Mouse (Mus musculus): ENCODE results near the gene Mmp8. TPM values are rescaled to one million over a fixed set of nuclear protein-coding genes. Genes with fewer than 3 reads are reported as not detected.

The Mmp8 gene
- polyA plus RNA-seq (2016; fragmentation: Nextera tagmentation; extraction: Ambion mirVana), result 0.15 TPM in 1 of 2 replicates, not detected in the other

DNA sequence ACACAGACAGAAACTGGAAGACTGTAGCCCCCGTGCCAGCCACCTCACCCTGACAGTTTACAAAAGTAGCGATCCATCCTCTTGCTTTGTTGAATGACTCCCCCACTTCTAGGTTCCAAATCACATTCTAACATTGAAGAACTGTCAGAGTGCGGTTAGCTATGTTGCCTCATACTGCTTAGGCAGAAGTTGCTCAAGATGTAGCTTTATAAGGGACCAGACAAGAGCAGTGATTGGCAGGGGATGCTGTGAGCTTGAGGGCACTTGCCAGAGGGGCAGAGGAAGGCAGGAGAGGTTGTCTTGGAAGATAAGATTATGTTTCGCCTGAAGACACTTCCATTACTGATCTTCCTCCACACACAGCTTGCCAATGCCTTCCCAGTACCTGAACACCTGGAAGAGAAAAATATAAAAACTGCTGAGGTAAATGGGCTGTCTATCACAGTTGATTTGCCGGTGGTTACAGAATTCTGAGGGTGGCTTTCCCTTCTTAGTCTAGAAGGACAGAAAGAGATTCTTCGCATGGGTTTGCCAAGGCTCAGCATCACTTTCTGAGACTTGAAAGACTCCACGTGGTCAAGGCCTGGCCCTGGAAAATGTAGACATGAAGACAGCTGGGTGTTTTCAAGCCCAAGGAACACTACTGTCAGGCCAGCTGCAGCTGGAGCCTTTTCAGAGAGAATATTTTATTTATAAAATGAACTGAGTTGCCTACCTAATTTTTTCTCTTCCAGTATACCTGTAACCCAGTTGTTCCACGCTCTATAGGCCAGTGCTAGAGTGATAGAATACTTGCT, at the start of gene Mmp8:
Mmp8 (plus strand) TSS at position 236 of the 797 bp plus-strand sequence.
- Histone ChIP-seq H3K4me3 (no peak within 1 kb of the TSS), H3K27me3 (ENCODE audit: poor library complexity, severe bottlenecking) (no peaks in the 10 kb centered on the region), H3K4me1 (no peaks in the 10 kb centered on the region), H3K9me3 (no peaks in the 10 kb centered on the region), H3K36me3 (replicated peaks) (no peaks in the 10 kb centered on the region), H3K27ac (no peak within 1 kb of the TSS)
- whole genome bisulfite sequencing, result 88% methylated on average over 8 of the region's 8 CpGs
- DNase-seq (ENCODE audit: extremely low spot score, low spot score), result no peak

DNA sequence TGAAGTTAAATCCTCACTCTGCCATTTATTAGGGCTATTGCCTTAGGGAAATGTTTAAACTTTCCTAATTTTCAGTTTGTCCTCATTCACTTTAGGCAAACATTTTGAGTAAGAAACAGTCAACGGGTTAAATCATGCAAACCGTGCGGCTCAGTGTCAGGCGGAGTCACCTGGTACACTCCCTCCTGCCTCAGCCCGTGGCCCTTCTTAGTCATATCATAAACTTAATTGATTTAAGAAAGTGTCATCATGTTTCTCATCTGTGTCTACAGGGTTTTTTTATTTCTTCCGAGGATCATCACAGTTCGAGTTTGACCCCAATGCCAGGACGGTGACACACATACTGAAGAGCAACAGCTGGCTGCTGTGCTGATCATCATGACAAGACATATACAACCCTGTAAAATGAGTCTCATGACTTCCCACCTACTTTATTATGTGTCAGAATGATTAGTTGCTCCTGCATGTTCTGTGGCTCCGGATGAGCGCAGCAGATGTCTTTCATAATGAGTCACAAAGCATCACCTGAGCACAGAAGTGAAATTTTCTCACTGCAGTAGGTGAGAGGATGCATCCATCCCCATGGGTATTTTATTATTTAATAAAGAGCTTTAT, 48.5 kb upstream of the Mmp8 start:
- Histone ChIP-seq H3K27ac (no peak overlapping the region), H3K4me3 (no peak overlapping the region), H3K27me3 (ENCODE audit: poor library complexity, severe bottlenecking) (no peaks in the 10 kb centered on the region), H3K4me1 (no peaks in the 10 kb centered on the region), H3K9me3 (no peaks in the 10 kb centered on the region), H3K36me3 (replicated peaks) (no peaks in the 10 kb centered on the region)
- 91% methylated on average over 10 of the region's 10 CpGs for WGBS
- no peak for DNase-seq (ENCODE audit: extremely low spot score, low spot score)

DNA sequence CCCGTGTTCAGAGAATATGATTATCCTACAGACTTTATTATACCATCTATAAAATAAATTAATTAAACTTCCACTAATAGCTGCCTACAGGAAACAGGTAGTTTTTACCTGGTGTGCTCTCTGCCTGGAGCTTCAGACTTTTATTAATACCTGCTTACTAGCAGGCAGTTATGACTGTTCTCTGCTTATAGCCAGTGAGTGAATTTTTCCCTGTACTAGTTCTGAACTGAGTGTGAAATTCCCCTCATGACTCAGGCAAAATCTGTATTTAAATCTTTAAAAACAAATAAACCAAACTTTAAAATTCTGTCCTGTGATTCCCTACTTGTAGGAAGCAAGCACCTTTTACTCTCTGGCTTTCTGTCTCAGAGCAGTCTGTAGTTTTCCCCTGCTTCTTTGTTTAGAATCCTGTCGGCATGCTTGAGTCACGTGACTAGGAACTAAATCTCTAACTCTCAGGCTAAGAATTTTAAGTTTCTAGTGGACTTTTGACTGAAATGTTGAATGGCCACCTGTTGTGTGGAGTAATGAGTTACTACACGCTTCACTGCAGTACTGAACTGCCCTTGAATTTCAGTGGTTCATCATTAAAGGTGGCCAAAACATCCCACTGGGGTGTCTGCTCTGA, 40.2 kb upstream of the Mmp8 start:
- Histone ChIP-seq H3K36me3 (replicated peaks) (no peaks in the 10 kb centered on the region), H3K4me3 (no peak overlapping the region), H3K27me3 (ENCODE audit: poor library complexity, severe bottlenecking) (no peaks in the 10 kb centered on the region), H3K9me3 (no peaks in the 10 kb centered on the region), H3K27ac (no peak overlapping the region), H3K4me1 (no peaks in the 10 kb centered on the region)
- 61% methylated on average over 4 of the region's 4 CpGs for whole genome bisulfite sequencing
- DNase-seq (ENCODE audit: extremely low spot score, low spot score), result no peak

DNA sequence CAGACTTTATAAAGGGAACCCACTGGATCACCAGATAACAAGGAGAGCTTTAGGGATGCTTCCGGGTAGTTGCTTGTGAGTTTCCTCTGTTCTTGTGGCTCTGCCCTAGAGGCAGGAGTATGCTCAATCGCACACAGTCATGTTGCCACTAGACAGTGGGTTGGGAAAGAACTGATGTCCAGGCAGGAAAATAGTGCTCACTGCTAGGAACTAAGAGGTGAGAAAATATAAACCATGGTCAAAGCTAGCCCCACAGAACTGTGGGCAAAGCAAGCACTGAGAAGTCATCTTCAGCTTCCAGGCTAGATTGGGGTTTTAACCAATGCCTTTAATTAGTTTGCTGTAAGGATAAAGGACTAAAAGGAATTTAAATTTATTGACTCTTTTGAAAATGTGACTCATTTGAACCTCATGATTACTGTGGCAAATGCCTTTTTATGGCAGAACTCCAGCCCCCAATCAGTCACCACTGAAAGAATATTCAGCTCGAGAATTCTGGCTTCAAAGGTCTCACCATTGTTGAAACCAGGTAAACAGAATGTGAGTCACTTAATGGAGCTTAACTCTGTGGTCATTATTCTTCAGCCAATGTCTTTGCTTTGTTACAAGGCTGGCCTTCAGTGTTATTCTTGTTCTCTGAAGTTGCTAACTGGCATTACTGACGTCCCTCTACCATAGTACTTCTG, 31.9 kb upstream of the Mmp8 start:
- WGBS, result 74% methylated on average over 4 of the region's 4 CpGs

DNA sequence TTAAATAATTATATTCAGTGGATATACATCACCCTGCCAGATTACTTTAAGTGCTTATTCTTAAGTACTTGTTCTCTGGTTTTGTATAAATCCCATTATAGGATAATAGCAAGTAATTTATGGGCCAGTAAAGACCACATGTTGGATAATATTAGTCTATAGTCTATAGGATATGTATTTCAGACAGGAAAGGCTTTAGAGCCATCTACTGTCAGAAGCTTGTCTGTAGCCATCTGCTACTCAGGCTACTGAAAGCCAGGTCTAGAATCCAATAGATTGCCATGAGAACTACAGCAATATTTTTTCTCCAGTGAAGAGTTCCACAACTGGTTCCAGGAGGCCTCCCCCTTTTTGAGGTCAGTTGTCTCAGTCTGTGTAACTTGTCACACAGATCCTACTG, 15.5 kb upstream of the Mmp8 start:
- H3K27me3 ChIP-seq (ENCODE audit: poor library complexity, severe bottlenecking), result no peaks in the 10 kb centered on the region
- no peak overlapping the region for H3K27ac ChIP-seq
- H3K4me3 ChIP-seq, result no peak overlapping the region
- DNase-seq (ENCODE audit: extremely low spot score, low spot score), result no peak
- no peaks in the 10 kb centered on the region for H3K4me1 ChIP-seq
- H3K36me3 ChIP-seq (replicated peaks), result no peaks in the 10 kb centered on the region
- no peaks in the 10 kb centered on the region for H3K9me3 ChIP-seq

More for the DNA sequence above, 31.9 kb upstream of the Mmp8 start:
- no peaks in the 10 kb centered on the region for H3K9me3 ChIP-seq
- no peaks in the 10 kb centered on the region for H3K36me3 ChIP-seq (replicated peaks)
- no peak for DNase-seq (ENCODE audit: extremely low spot score, low spot score)
- H3K4me1 ChIP-seq, result no peaks in the 10 kb centered on the region
- no peak overlapping the region for H3K4me3 ChIP-seq
- H3K27me3 ChIP-seq (ENCODE audit: poor library complexity, severe bottlenecking), result no peaks in the 10 kb centered on the region
- H3K27ac ChIP-seq, result no peak overlapping the region

DNA sequence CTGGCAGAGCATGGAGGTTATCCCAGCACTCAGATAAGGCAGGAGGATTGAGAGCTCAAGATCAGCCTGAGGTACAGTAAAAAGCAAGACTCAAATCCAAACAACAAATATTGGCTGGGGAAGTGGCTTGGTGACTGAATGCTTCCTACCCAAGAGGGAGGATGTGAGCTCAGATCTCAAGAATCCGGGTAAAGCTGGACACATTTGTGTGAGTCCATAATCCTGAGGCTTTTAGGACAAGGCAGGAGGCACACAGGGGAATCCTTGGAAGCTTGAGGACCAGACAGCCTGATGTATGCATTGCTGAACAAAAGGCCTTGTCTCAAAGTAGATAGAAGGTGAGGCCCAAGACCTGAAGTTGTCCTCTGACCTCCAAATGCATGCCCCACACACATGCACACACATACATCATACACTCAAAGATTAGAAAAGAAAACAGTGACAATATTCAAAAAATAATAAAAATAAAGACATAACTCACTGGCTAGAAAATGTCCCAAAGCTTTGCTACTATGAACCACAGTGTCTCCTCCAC, 13.3 kb upstream of the Mmp8 start:
- WGBS, result 59% methylated on average over 1 of the region's 1 CpGs

DNA sequence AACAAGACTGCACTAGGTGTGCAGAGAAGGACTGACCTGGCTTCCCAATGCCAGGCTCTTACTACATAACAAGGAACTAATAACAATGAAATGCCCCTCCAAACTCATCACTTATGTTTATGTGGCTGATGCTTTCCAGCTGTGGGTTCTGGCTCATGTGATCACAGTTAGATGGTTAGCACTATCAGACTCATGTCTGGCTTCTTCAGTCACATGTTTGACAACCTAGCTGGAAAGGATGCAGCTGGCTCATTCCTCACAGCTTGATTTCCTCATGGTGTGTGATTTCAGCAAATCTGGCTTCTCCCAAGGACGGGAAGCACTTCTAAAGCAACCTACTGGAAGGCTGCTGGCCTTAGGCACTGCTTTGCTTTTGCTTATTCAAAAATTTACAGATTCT, 12.8 kb upstream of the Mmp8 start:
- DNase-seq (ENCODE audit: extremely low spot score, low spot score), result no peak
- H3K9me3 ChIP-seq, result no peaks in the 10 kb centered on the region
- H3K27ac ChIP-seq, result no peak overlapping the region
- H3K27me3 ChIP-seq (ENCODE audit: poor library complexity, severe bottlenecking), result no peaks in the 10 kb centered on the region
- H3K36me3 ChIP-seq (replicated peaks), result no peaks in the 10 kb centered on the region
- no peak overlapping the region for H3K4me3 ChIP-seq
- WGBS, result 72% methylated on average over 1 of the region's 1 CpGs
- no peaks in the 10 kb centered on the region for H3K4me1 ChIP-seq

More for the DNA sequence above, 13.3 kb upstream of the Mmp8 start:
- no peaks in the 10 kb centered on the region for H3K4me1 ChIP-seq
- H3K4me3 ChIP-seq, result no peak overlapping the region
- no peaks in the 10 kb centered on the region for H3K36me3 ChIP-seq (replicated peaks)
- H3K9me3 ChIP-seq, result no peaks in the 10 kb centered on the region
- H3K27ac ChIP-seq, result no peak overlapping the region
- no peaks in the 10 kb centered on the region for H3K27me3 ChIP-seq (ENCODE audit: poor library complexity, severe bottlenecking)
- no peak for DNase-seq (ENCODE audit: extremely low spot score, low spot score)

DNA sequence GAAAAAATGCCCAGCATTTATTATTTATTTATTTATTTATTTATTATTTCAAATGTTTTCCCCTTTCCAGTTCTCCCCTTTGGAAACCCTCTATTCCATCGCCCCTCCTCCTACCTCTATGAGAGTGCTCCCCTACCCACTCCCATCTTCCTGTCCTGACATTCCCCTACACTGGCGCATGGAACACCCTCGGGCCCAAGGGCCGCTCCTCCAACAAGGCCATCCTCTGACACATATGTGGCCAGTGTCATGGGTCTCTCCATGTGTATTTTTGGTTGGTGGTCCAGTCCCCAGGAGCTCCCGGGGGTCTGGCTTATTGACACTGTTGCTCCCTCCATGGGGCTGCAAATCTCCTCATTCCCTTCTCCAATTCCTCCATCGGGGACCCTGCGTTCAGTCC, 12.3 kb upstream of the Mmp8 start:
- H3K27me3 ChIP-seq (ENCODE audit: poor library complexity, severe bottlenecking), result no peaks in the 10 kb centered on the region

DNA sequence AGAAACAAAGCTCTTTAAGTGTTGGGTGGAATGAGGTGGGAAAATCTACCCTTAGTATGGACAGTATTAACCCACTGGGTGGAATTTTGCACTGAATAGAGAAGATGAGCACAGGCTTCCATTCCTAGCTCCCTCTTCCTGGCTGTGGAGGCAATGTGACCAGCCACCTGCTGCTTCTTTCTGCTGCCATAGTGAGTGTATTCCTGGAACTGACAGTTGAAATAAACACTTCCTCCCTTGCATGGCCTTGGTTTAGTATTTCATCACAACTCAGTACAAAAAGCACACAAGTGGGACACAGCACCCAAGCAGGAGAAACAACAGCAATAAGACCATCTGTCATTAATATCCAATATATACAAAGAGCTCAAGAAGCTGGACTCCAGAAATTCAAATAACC, 6.3 kb upstream of the Mmp8 start:
- no peaks in the 10 kb centered on the region for H3K4me1 ChIP-seq
- no peaks in the 10 kb centered on the region for H3K36me3 ChIP-seq (replicated peaks)
- H3K27ac ChIP-seq, result no peak overlapping the region
- no peaks in the 10 kb centered on the region for H3K9me3 ChIP-seq
- H3K4me3 ChIP-seq, result no peak overlapping the region
- DNase-seq (ENCODE audit: extremely low spot score, low spot score), result no peak
- no peaks in the 10 kb centered on the region for H3K27me3 ChIP-seq (ENCODE audit: poor library complexity, severe bottlenecking)

More for the DNA sequence above, 12.3 kb upstream of the Mmp8 start:
- Histone ChIP-seq H3K9me3 (no peaks in the 10 kb centered on the region), H3K4me3 (no peak overlapping the region), H3K4me1 (no peaks in the 10 kb centered on the region), H3K36me3 (replicated peaks) (no peaks in the 10 kb centered on the region), H3K27ac (no peak overlapping the region)
- WGBS, result 92% methylated on average over 7 of the region's 7 CpGs
- DNase-seq (ENCODE audit: extremely low spot score, low spot score), result no peak

DNA sequence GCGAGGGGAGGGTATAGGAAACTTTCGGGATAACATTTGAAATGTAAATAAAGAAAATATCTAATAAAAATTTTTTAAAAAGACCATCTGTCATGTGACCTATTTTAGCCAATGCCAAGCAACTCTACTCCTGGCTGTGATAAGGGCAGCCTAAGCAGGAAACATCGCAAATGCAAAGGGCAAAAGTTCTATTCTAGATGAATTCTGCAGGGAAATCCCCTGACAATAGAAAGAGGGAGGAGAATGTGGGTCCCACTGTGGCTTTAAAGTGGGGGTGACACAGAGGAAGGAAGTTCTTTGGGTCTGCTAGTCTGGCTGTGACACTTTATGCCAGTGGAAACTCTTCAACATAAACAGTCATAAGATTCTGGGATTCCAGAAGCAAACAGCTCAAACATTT, 4.7 kb upstream of the Mmp8 start:
- H3K4me3 ChIP-seq, result no peak overlapping the region
- no peaks in the 10 kb centered on the region for H3K36me3 ChIP-seq (replicated peaks)
- H3K9me3 ChIP-seq, result no peaks in the 10 kb centered on the region
- H3K27ac ChIP-seq, result no peak overlapping the region
- no peaks in the 10 kb centered on the region for H3K4me1 ChIP-seq
- 78% methylated on average over 3 of the region's 3 CpGs for WGBS
- DNase-seq (ENCODE audit: extremely low spot score, low spot score), result no peak
- no peaks in the 10 kb centered on the region for H3K27me3 ChIP-seq (ENCODE audit: poor library complexity, severe bottlenecking)

DNA sequence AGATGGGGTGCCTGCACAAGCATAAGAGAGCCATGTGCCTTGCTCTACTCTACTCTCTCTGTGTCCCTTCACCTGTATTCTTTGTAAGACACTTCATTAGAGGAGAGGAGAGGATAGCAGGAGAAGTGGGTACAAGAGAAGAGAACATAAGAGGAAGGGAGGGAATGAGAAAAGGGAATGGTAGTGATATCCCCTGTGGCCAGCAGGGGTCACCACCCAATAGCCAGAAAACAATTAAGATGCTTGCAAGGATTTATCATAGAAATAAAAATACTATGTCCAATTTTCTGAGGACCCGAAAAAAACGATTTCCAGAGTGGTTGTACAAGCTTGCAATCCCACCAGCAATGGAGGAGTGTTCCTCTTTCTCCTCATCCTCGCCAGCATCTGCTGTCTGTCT, 3.9 kb upstream of the Mmp8 start:
- DNase-seq (ENCODE audit: extremely low spot score, low spot score), result no peak
- no peaks in the 10 kb centered on the region for H3K9me3 ChIP-seq
- no peaks in the 10 kb centered on the region for H3K27me3 ChIP-seq (ENCODE audit: poor library complexity, severe bottlenecking)
- H3K36me3 ChIP-seq (replicated peaks), result no peaks in the 10 kb centered on the region
- no peaks in the 10 kb centered on the region for H3K4me1 ChIP-seq
- WGBS, result 45% methylated on average over 3 of the region's 3 CpGs
- H3K27ac ChIP-seq, result no peak overlapping the region
- H3K4me3 ChIP-seq, result no peak overlapping the region

DNA sequence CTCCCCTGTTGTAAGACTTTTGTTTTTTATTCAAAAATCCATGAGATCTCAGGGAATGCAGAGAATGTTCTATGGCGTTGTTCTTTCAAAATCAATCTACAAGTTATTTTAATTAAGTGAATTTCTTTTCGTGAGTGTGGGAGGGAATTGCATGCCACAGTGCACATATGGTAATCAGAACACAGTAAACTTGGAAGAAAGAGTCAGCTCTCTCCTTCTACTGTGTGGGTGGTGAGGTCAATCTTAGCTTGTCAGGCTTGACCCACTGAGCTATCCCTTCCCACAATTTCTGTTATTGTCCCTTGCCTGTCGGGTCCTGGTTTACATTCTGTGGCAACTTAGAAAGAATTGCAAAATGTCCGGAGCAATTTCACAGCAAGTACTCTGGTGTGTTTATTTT, 1.8 kb downstream of the Mmp8 start:
- H3K4me1 ChIP-seq, result no peaks in the 10 kb centered on the region
- no peaks in the 10 kb centered on the region for H3K36me3 ChIP-seq (replicated peaks)
- no peaks in the 10 kb centered on the region for H3K27me3 ChIP-seq (ENCODE audit: poor library complexity, severe bottlenecking)
- no peak overlapping the region for H3K4me3 ChIP-seq
- H3K27ac ChIP-seq, result no peak overlapping the region
- DNase-seq (ENCODE audit: extremely low spot score, low spot score), result no peak
- H3K9me3 ChIP-seq, result no peaks in the 10 kb centered on the region
- WGBS, result 91% methylated on average over 4 of the region's 4 CpGs
